Mouse (Mus musculus) gastrocnemius, adult 8-10 months (tissue): Measurements from ENCODE around the gene Tmem234. TPM values are rescaled to one million over a fixed set of nuclear protein-coding genes. Genes with fewer than 3 reads are reported as not detected.

Source experiments
- DNase-seq, 2 experiments: peaks; one replicate each; pipeline ENCODE4 v3.0.0; 2022; ENCODE audit warnings: low spot score in 2 of 2
- total RNA-seq, 4 experiments: library from RNA; stranded (reverse); gene quantifications; 2 replicates each; pipeline ENCODE4 v1.2.4; 2022

Tmem234 gene
- total RNA-seq, 4 experiments from 2014 or later = 25.9 to 37.5 (median 29.7) TPM

GRCm38 (mm10) chr4:129622120-129622802, 21.8 kb downstream of the Tmem234 start:
- DNase-seq = no peak

DNA sequence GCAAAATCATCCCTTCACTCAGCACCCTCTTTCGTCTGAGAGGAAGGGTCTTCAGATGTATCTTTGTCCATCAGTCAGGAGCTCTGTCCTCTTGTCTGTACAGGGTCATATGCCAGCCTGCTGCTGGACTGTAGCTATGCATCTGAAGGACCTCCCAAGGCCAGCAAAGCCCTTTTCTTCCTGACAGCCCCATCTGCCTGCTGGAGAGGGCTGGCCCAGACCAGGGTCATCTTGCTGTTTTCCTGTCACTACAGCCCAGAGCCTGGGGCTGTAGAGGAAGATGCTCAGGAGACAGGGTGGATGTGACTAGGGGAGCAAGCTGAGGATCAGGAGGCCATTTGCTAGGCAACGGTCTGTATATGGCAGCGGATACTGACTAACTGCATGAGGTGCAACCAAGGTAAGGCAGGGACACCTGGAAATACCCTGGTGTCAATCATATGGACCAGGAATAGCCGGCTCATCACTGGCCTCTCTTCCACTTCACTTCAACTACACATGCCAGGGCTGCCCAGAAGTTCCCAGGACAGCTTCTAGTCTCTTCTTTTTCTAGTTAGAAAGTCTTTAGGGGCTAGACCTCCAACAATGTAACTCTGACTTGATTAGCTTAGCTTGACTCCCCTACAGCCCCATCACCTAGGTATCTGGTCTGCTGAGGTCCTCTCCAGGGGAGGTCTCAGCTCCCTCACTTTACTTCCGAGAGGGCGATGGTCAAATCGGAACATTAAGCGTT, 22.5 kb downstream of the Tmem234 start:
- DNase-seq = no peak

GRCm38 (mm10) chr4:129623681-129624091, 23.2 kb downstream of the Tmem234 start, which contains the start of gene Ccdc28b:
Ccdc28b (minus strand) TSS chr4:129623947.
- peak in 1 of 2 experiments; percentile 32 for DNase-seq

- DNase-seq = peak; percentile 77 to 84
Measured at GRCm38 (mm10) chr4:129624281-129625028, 24.0 kb downstream of the Tmem234 start.

GRCm38 (mm10) chr4:129625029-129625370, 24.5 kb downstream of the Tmem234 start:
- DNase-seq = peak in 1 of 2 experiments; percentile 22

GRCm38 (mm10) chr4:129625496-129625895, 25.0 kb downstream of the Tmem234 start:
- DNase-seq = no peak

DNA sequence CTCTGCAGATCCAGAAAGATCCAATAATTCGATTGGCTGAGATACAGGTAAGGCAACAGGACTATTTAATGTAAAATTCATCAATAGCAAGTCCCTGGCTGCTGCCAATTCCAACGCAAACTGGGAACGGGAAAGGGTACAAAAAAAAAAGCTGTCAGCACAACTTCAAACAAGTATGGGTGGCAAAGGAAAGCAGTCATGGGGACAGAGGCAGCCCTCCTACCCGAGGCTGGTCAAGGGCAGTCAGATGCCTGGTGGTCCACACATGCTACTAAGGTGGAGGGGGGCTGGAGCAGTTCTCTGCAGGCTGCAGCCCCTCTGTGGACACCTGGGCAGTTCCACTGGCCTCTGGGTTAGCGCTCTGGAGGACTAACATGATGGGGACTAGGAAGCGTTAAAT, 25.6 kb downstream of the Tmem234 start:
- no peak for DNase-seq

GRCm38 (mm10) chr4:129630944-129631343, 30.5 kb downstream of the Tmem234 start:
- no peak for DNase-seq

- no peak for DNase-seq
Measured at GRCm38 (mm10) chr4:129631867-129632266, 31.4 kb downstream of the Tmem234 start.

DNA sequence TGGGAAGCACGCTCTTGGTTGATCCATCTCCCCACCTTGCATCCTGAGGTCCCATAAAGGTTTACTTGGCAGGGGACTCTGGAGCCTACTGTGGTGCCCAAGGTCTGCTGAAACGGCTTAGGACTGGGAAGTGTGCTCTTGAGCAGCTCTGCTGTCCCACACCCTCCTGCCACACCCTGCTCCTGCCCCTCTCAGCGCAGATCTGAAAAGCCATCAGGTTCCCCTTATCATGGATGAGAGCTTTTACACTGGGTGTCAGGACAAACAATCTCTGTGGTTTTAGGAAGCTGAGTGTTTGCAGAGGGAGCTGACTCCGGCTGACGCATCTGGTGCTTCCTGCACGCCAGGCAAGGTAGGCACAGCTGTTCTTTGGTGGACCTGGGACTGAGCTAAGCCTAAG, 33.4 kb downstream of the Tmem234 start:
- no peak for DNase-seq

GRCm38 (mm10) chr4:129639221-129639620, 38.8 kb downstream of the Tmem234 start:
- no peak for DNase-seq

DNA sequence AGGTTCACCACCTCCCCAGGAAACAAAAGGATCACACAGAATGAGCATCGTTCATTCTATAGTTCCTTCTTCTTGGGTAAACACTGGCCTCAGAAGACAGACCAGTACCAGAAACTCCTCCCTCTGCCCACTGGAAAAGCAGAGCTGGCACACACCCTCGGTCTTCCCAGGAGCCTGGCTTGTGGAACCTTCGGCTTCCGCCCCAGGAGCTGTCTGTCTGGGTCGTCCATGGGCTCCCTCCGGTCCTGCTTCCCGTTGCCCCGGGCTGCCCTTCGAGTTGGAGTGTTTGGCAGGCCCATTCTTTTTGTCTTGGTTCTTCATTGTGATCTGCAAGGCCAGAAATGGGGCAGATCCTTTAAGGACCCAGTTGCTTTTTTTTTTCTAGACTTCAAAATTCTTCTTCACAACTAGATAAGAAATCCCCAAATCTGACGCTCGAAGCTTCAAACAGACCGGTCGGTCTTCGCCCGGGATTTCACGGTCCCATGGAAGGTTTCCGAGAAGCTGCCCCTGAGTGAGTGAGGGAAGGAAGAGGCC, 39.7 kb downstream of the Tmem234 start:
- DNase-seq = no peak

DNA sequence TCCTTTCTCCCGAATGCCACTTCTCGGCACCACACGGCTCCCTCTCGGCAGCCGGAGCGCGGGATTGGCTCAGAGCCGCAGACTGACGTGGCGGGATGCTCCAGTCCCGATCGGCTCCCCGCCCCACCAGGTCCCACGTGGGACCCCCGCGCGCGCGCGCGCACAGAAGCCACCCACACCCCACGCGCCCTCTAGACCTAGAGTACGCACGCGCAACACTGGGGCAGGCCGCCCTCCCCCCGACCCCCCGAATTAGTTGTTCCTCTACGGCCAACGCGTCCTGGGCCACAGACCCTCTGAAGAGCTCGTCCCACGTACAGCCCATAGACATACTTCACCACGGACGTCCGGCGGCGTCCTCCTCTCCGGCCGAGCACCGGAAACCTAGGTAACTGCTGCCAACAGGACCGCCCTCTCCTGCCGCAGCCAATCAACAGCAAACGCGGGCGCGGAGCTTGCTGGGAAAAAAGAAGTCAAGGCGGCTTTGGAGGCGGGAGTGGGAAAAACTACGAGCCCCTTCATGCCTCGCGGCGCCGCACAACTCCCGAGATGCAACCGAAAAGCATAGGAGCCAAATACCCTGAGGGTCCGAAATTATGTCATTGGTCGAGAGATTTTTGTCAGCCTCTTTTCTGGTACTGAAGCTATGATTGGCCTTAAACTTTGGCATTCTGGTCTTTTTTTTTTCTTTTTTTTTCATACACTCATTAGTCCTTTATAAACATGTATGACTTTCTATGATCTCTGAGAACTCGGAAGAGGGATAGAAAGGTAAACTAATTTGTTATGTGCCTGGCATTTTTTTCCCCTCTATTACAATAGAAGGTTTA, 40.4 kb downstream of the Tmem234 start, which contains the start of gene Txlna:
TSS of gene Txlna (minus strand) at position 428 of the 830 bp plus-strand sequence.
- peak; percentile 95 to 96 for DNase-seq

DNA sequence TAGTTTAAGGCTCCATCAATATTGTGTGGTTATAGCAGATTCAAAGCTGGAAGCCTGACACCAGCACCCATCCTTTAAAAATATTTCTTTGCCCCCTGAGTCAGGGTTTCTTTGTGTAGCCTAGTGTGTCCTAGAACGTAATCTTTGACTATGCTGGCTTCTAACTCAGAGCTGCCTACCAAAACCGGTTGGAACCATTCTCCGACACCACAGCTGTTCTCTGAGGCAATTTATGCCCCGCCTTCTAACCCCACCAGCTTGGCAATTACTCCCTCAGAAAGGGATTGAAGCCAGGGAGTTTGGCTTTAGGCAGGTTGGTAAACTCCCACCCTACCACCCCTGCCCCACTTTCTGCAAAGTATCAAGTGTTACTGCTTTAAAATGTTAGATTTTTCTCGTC, 41.3 kb downstream of the Tmem234 start:
- no peak for DNase-seq

GRCm38 (mm10) chr4:129645204-129645603, 44.7 kb downstream of the Tmem234 start:
- DNase-seq = no peak

DNA sequence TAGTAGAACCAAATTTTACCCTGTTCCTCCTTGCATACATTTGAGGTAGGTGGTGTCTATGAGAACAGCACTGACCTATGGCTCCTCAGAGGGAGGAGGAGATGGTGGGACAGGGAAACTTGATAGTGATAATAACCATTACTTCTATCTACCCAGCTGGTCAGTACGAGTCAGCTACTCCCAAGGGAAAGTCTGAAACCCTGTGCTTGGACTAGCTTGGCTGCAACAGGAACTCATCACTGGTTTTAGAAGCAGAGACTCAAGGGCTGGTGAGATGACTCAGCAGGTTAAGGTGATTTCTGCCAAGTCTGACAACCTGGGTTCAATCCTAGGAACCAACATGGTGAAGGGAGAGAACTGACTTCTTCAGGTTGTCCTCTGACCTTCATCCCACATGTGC, 48.2 kb downstream of the Tmem234 start:
- no peak for DNase-seq

- DNase-seq = no peak
Measured at GRCm38 (mm10) chr4:129650359-129650758, 49.9 kb downstream of the Tmem234 start.

- DNase-seq = no peak
Measured at GRCm38 (mm10) chr4:129654770-129655169, 54.3 kb downstream of the Tmem234 start.

DNA sequence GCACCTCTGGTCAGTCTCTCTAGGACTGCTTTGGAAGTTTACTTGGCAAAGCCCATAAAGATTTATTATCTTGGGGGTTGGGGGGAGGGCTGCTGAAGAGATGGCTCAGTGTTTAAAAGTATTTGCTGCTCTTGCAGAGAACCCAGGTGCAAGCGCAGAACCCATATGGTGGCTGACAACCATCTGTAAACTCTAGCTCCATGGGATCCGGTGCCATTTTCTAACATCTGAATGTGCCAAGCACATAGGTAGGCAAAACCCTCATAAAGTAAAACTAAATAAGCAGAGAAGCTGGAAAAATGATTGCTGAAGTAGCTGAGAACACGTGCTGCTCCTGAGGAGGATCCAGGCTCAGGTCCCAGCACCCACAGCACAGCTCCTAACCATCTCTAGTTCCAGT, 61.1 kb downstream of the Tmem234 start:
- no peak for DNase-seq

GRCm38 (mm10) chr4:129662255-129662813, 61.9 kb downstream of the Tmem234 start:
- DNase-seq = no peak
